Mouse (Mus musculus): ENCODE data around the gene Map2.
A peak's percentile ranks its signal among the peaks of the same experiment; 100 is the strongest.

Gene Map2

GRCm38 (mm10) chr1:66196716-66197115 is 21.6 kb downstream of the Map2 start:
- no peak for DNase-seq (ENCODE audit: low spot score in 2 of 2)

GRCm38 (mm10) chr1:66205517-66205916 is 30.4 kb downstream of the Map2 start:
- DNase-seq (ENCODE audit: low spot score in 2 of 2), result no peak

GRCm38 (mm10) chr1:66206904-66207303 is 31.8 kb downstream of the Map2 start:
- no peak for DNase-seq (ENCODE audit: low spot score in 2 of 2)

GRCm38 (mm10) chr1:66211074-66211791 is 36.2 kb downstream of the Map2 start:
- no peak for DNase-seq (ENCODE audit: low spot score in 2 of 2)

GRCm38 (mm10) chr1:66221497-66221896 is 46.4 kb downstream of the Map2 start:
- no peak for DNase-seq (ENCODE audit: low spot score in 2 of 2)

DNA sequence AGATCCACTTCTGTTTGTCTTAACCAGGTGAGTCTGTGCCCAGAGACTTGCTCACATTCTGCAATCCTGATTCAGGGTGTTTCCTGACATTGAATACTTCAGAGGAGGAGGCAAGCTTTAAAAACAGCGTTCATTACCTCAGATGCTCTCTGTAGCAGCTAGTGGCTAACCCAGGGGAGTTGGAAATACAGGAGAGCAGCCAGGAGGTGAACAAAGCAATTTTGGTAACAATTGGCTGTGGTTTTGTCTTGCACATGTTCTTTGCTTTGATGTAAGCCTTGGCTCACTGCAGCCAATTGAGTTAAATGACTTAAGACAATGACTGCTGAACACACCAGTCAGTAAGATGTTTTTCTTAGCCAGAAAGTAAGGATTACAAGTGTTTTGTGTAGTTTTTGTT is 48.3 kb downstream of the Map2 start:
- no peak for DNase-seq (ENCODE audit: low spot score in 2 of 2)

GRCm38 (mm10) chr1:66226372-66227368 is 51.6 kb downstream of the Map2 start:
- DNase-seq (ENCODE audit: low spot score in 2 of 2), result peak in 1 of 2 experiments; percentile 20

DNA sequence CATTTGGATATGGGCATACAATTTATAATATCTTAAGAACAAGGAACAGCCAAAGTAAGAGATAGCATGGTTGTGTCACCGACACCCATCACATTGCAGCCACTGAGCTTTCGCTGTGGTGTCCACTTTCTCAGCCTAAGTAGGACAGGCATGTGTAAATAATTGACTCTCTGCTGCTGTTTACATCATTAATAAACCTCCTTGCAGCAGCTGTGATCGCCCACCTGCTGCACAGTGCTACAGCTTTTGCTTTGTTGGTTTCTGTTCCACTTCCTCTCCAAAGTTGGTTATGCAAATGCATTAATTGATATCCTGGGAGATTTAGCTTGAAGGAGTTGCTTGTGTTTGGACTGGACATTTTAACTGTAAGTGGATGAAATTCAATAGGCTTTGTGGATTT is 53.1 kb downstream of the Map2 start:
- DNase-seq (ENCODE audit: low spot score in 2 of 2), result no peak

GRCm38 (mm10) chr1:66230345-66230744 is 55.3 kb downstream of the Map2 start:
- DNase-seq (ENCODE audit: low spot score in 2 of 2), result no peak

DNA sequence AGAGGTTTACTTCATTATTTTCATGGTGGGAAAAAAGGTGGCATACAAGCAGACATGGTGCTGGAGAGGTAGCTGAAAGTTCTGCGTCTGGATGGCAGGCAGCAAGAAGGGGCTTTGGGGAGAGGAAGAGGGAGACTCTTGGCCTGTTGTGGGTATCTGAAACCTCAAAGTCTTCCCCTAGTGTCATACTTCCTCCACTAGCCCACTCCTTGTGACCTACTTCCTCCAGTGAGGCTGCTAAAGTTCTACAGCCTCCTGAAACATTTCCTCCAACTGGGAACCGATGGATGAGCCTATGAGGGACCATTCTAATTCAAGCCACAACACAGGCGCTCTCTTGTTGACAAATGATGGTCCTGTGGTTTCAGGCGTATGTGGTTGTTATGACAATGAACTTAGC is 56.9 kb downstream of the Map2 start:
- DNase-seq (ENCODE audit: low spot score in 2 of 2), result no peak

DNA sequence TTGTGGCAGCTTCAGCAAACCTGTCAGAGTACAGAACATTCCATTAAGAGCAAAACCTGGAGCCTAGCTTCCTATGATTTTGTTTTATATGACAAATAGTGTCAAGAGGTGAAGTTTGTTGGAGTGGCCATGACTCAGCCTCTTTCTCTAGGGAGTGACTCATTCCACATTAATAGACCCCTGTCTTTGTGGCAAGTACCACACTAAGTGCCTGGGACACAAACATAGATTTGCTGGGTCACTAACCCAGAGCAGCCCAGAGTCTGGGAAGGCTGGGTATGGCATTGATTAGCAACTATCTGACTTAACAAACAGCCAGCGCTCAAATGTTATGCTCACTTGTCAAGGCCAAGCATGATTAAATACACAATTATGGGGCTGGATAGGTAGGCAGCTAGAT is 69.8 kb downstream of the Map2 start:
- no peak for DNase-seq (ENCODE audit: low spot score in 2 of 2)

DNA sequence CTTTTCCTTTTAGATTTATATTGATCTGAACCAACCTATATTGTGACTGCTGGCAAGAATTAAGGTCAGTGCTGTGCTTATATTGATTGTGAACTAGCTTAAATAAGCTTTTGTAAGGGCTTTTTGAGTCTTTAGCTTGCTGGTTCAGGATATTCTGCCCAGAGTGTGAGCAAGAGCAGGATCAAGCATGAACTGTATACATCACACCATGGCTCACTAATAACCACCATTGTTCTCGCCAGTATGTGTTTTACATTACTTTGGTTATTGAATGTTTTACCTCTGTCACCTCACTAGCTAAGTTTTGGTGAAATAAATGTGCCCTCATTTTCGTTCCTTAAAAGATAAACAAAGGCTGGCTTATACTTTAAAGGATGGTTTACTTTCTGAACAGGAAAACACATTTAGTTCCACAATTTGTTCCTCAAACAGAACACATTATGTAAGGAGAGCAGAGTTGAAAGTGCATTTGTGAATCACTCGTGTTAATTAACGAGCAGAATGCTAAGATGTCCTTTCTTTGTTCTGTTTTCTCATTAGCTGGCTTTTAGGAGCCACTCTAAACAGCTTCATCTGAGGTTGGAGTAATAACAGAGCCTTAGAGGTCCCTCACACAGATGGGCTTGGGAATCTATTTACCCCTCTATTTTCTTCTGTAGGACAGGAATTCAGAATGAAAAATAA is 76.7 kb downstream of the Map2 start:
- no peak for DNase-seq (ENCODE audit: low spot score in 2 of 2)

GRCm38 (mm10) chr1:66252333-66252724 is 77.3 kb downstream of the Map2 start:
- DNase-seq (ENCODE audit: low spot score in 2 of 2), result no peak

DNA sequence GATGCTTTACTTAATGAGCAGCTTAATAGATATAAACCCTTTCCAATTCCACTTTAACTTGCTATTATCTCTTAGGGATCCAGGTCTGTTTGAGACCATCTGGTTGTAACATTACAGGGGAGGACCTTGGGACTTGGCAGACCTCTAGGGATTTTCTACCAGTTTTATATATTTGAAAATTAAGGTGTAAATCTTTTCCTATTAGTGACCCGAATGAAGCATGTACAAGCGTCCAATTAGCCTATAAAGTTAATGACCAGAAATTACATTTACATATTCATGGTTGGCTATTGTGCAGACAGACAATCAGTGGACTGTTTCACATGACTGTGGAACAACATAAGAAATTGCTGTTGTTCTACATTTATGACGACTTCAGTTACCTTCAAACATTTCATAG is 88.1 kb downstream of the Map2 start:
- DNase-seq (ENCODE audit: low spot score in 2 of 2), result no peak

DNA sequence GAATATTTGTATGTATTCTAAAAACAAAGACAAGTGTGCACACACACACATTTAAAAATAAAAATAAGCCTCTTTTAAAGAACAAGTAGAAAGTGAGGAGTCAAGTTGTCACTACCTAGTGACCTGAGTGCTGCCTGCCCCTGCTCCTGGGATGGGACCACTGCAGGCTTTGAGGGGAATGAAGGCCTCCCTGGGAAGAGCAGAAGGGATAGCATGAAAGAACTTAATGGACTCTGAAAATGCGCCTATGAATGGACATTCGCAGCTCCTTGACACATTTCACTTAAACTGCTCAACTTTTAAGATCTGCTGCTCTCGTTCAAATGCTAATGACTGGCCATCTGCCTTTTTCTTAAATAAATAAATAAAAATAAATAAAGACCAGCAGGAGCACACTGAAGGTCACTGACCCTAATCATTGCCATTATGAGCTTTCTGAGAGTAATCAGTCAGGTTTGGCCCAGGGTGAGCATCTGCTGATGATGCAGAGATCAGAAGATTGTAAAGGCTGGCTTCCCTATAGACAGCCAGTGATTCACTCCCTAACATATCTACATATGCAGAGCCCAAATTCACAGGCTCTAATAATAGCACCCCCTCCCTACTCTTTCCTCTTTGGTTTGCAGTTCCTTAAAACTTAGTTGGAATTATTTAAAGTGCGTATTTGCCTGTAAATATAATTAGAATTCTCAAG is 91.3 kb downstream of the Map2 start:
- no peak for DNase-seq (ENCODE audit: low spot score in 2 of 2)

GRCm38 (mm10) chr1:66277663-66278062 is 102.6 kb downstream of the Map2 start:
- DNase-seq (ENCODE audit: low spot score in 2 of 2), result no peak

DNA sequence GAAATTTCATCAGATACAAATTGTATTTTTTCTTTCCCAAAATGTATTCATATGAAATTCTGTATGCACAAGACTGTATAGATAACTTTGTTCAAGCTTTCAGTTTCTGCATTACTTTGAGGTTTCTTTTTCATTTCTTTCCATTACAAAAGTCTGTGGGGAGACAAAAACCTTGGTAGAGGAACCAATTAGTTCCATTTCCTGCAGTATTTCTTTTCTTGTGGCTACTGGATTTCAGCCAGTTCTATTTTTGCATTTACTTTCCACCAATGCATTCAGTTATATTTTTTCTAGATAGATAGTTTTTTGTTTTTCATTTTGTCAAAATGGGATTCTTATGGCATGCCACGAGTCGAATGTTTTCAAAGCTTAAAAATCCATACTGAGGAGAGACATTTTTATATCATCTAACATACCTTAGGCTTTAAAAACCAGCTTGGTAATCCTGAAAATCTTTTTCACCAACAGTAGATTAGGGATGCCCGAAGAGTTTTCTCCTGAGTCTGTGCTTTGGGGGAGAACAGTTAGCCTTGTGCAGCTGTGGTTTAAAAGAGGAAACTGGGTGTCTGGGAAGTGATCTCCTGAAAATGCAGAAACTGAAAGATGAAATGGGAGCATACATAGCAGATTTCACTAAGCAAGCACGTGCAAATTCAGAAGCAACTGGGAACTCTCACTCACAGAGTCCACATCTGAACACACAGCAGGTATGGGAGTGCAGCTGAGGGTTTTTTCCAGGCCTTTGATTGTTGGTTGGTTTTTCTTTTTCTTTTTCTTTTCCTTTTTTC is 104.3 kb downstream of the Map2 start:
- DNase-seq (ENCODE audit: low spot score in 2 of 2), result no peak

DNA sequence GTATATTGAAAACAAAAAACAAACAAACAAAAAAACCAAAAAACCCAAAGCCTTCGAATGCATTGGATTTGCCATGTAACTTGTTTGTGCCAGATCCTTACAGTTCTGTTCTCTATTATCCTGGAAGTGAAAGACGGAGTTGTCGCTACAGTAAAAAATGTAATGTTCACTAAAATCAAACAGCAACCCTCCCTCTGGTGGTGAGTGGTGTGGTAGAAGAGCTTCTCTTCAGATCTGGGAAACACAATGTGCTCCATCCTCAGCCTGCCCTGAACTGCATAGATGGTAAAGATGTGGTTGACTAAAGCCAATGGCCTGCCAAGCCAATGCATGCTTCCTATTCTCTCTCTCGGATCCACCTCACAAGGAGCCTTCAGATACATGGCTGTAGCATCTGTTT is 105.1 kb downstream of the Map2 start:
- DNase-seq (ENCODE audit: low spot score in 2 of 2), result no peak

- no peak for DNase-seq (ENCODE audit: low spot score in 2 of 2)
These were observed 107.4 kb downstream of the Map2 start for GRCm38 (mm10) chr1:66282447-66282846.

GRCm38 (mm10) chr1:66288987-66289386 is 113.9 kb downstream of the Map2 start:
- DNase-seq (ENCODE audit: low spot score in 2 of 2), result no peak

All from frontal cortex, postnatal 10 days (tissue).